ENCODE assay signal across 19 mouse cellular contexts in genomic region chr13:62862875-62863274, GRCm38 (mm10). TPM values are rescaled to one million over a fixed set of nuclear protein-coding genes. Genes with fewer than 3 reads are reported as not detected.
"Had no signal": no experiment of that assay in that cellular context is flagged by ENCODE, and none has a peak within 500 bp of the region (broad histone marks: within the 10 kb centered on the region; RNA-seq: fewer than 3 reads in every experiment).

No protein-coding gene starts in this region.

- DNase-seq: kidney, postnatal 10 days; kidney, postnatal 4 days; left cerebral cortex, postnatal 4 days; lung, embryonic 14.5 days; thymus, adult 18-20 months; thymus, postnatal 36 days had no signal

- H3K4me3 ChIP-seq: kidney, embryonic 15.5 days; limb, embryonic 12.5 days; limb, embryonic 15.5 days; midbrain, embryonic 13.5 days had no signal

- H3K9ac ChIP-seq: kidney, embryonic 15.5 days; limb, embryonic 12.5 days; limb, embryonic 15.5 days; lung, embryonic 14.5 days; midbrain, embryonic 13.5 days had no signal

- H3K4me2 ChIP-seq: kidney, embryonic 15.5 days; limb, embryonic 12.5 days; limb, embryonic 15.5 days; lung, embryonic 14.5 days; midbrain, embryonic 13.5 days had no signal

- ATAC-seq: intestine, embryonic 16.5 days; lung, postnatal 0 days; midbrain, embryonic 13.5 days; midbrain, embryonic 16.5 days had no signal

- H3K36me3 ChIP-seq: kidney, embryonic 15.5 days; limb, embryonic 12.5 days; limb, embryonic 15.5 days; midbrain, embryonic 13.5 days had no signal

- H3K27me3 ChIP-seq: kidney, embryonic 15.5 days; limb, embryonic 12.5 days; limb, embryonic 15.5 days; midbrain, embryonic 13.5 days had no signal

- H3K27ac ChIP-seq: kidney, embryonic 15.5 days; limb, embryonic 12.5 days; limb, embryonic 15.5 days; macrophage; midbrain, embryonic 13.5 days had no signal

- H3K9me3 ChIP-seq: kidney, embryonic 15.5 days; limb, embryonic 12.5 days; limb, embryonic 15.5 days; midbrain, embryonic 13.5 days had no signal

RNA-seq across cellular contexts. Expression of gene Fbp2, which starts 4.7 kb away (rescaled TPM):
- total RNA-seq: layer of hippocampus, adult 18-20 months; left cerebral cortex, adult 8-10 months; megakaryocyte, adult 5-6 weeks had no signal
- polyA plus RNA-seq: lung, embryonic 14.5 days; macrophage; midbrain, embryonic 13.5 days; neural tube, embryonic 11.5 days; spleen, adult 2 months had no signal

RNA-seq across cellular contexts. Expression of gene Fbp1, which starts 25.2 kb away (rescaled TPM):
- polyA plus RNA-seq: midbrain, embryonic 13.5 days; midbrain, embryonic 16.5 days; neural tube, embryonic 11.5 days had no signal
